Mouse (Mus musculus): ENCODE data around the gene Slc25a44. TPM values are rescaled to one million over a fixed set of nuclear protein-coding genes. Genes with fewer than 3 reads are reported as not detected.
A peak's percentile ranks its signal among the peaks of the same experiment; 100 is the strongest.

Gene Slc25a44
- polyA plus RNA-seq, 1 experiment from 2014 or later = 18.3 TPM

DNA sequence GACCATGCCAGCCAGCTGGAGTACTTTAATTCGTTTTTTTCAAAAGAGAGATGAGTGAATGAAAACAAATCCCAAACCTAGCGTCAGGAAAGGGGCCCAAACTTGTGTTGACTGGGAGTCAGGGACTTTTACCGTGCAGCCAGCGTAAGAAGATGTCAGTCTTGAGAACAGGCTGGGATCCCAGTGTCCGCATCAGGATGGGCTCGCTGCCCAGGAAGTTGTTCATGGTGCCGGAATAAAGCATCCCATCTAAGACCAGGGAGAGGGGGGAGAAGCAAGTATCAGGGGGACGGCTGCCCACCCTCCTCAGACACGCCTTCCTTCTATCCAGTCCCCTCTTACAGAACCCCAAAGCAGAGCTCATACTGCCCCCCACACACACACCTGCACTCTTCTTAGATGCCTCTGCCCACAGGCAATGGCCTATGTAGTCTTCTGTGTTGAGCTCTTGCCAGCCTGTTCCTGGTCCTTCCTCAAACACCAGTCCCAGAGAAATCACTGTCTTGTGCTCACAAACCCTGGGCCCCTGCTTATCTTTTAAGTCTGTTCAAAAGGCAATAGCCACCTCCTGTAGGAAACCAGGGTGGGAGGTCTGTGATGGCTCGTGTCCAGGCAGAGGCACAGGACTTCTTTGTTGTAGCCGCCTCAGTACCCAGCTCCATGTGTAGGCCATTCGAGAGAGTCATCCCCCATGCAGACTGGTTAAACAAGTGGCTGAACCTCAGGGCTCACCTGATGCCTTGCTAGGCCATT lies 25.6 kb upstream of the Slc25a44 start:
- H3K4me2 ChIP-seq = no peak overlapping the region
- DNase-seq = no peak
- no peak overlapping the region for H3K4me3 ChIP-seq (ENCODE audit: low read depth, low read length)
- no peak overlapping the region for H3K9ac ChIP-seq
- H3K27ac ChIP-seq (ENCODE audit: low read depth) = no peak overlapping the region
- H3K9me3 ChIP-seq (ENCODE audit: low read depth, low read length) = no peaks in the 10 kb centered on the region
- no peak for TF ChIP-seq CTCF (IDR thresholded peaks at IDR 0.05; ENCODE audit: low read depth)
- H3K27me3 ChIP-seq (ENCODE audit: insufficient read depth, low read length) = no peaks in the 10 kb centered on the region
- no peaks in the 10 kb centered on the region for H3K36me3 ChIP-seq (ENCODE audit: insufficient read depth)
- 60% methylated on average over 12 of the region's 12 CpGs for WGBS
- ATAC-seq (ENCODE audit: insufficient read depth) = no peak
- peaks cover 7% of the 10 kb centered on the region; the same call in 1 of the 2 replicates for H3K4me1 ChIP-seq (ENCODE audit: insufficient read depth)

- Histone ChIP-seq H3K4me3 (ENCODE audit: low read depth, low read length) (peak overlapping the region; percentile 32), H3K27ac (ENCODE audit: low read depth) (peak overlapping the region; percentile 18; the same call in 1 of the 2 replicates), H3K27me3 (ENCODE audit: insufficient read depth, low read length) (no peaks in the 10 kb centered on the region), H3K4me1 (ENCODE audit: insufficient read depth) (peaks cover 7% of the 10 kb centered on the region; the same call in 1 of the 2 replicates), H3K9ac (peak overlapping the region; percentile 52), H3K4me2 (peak overlapping the region; percentile 62), H3K9me3 (ENCODE audit: low read depth, low read length) (no peaks in the 10 kb centered on the region), H3K36me3 (ENCODE audit: insufficient read depth) (no peaks in the 10 kb centered on the region)
- DNase-seq (peak; percentile 73), ATAC-seq (ENCODE audit: insufficient read depth) (peak; percentile 78)
- TF ChIP-seq CTCF (IDR thresholded peaks at IDR 0.05; ENCODE audit: low read depth) = no peak
- WGBS = 7% methylated on average over 21 of the region's 21 CpGs
These were observed 24.6 kb upstream of the Slc25a44 start for GRCm38 (mm10) chr3:88449395-88450023.

DNA sequence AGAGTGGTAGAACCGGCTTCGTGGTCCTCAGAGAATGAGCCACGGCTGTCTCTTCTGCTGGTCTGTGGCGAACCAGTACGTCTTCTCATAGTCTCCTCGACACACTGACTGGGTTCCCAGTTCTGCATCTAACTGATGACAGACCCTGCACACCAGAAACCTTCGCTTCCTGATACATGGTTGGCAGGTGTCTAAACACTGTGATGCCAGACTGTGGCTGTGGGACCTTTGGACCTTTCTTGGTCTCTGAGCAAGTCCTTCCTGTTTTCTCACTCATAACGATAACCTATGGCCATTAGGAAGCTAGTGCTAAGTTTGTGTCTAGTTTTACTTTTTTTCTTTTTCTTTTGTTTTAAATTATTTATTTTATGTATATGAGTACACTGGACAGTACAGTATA lies 23.5 kb upstream of the Slc25a44 start:
- H3K27me3 ChIP-seq (ENCODE audit: insufficient read depth, low read length) = no peaks in the 10 kb centered on the region
- 83% methylated on average over 8 of the region's 8 CpGs for WGBS
- ATAC-seq (ENCODE audit: insufficient read depth) = no peak

DNA sequence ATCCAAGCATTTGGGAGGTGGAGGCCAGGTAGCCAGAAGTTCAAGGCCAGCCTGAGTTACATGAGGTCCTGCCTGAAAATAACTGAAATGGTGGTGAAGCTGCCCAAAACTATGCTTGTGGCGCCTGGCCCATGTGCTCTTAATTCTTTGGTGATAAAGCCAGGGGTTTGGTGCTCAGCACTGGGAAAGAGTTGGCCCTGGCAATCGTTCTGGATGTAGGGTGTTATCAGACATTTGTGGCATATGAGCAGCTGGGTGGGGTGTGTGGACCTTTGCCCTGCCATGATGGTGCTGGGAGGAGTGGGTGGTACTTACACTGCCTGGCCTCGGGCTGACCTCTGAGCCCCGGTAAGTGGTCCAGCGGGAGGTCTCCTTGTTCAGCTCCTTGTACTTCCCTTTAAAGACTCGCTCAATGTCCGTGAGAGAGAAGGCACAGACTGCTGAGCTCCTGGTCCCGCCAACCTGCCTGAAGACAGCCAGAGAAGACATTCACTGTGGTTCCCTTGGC lies 22.8 kb upstream of the Slc25a44 start:
- WGBS = 47% methylated on average over 8 of the region's 8 CpGs
- Histone ChIP-seq H3K4me3 (ENCODE audit: low read depth, low read length) (no peak overlapping the region), H3K4me1 (ENCODE audit: insufficient read depth) (peaks cover 7% of the 10 kb centered on the region; the same call in 1 of the 2 replicates), H3K9ac (no peak overlapping the region), H3K27ac (ENCODE audit: low read depth) (no peak overlapping the region), H3K4me2 (no peak overlapping the region), H3K36me3 (ENCODE audit: insufficient read depth) (no peaks in the 10 kb centered on the region), H3K9me3 (ENCODE audit: low read depth, low read length) (no peaks in the 10 kb centered on the region), H3K27me3 (ENCODE audit: insufficient read depth, low read length) (no peaks in the 10 kb centered on the region)
- DNase-seq = no peak
- ATAC-seq (ENCODE audit: insufficient read depth) = no peak
- TF ChIP-seq CTCF (IDR thresholded peaks at IDR 0.05; ENCODE audit: low read depth) = no peak

More for the DNA sequence above, 23.5 kb upstream of the Slc25a44 start:
- DNase-seq = no peak
- Histone ChIP-seq H3K4me3 (ENCODE audit: low read depth, low read length) (no peak overlapping the region), H3K27ac (ENCODE audit: low read depth) (no peak overlapping the region), H3K9me3 (ENCODE audit: low read depth, low read length) (no peaks in the 10 kb centered on the region), H3K4me2 (no peak overlapping the region), H3K36me3 (ENCODE audit: insufficient read depth) (no peaks in the 10 kb centered on the region), H3K4me1 (ENCODE audit: insufficient read depth) (peaks cover 7% of the 10 kb centered on the region; the same call in 1 of the 2 replicates), H3K9ac (no peak overlapping the region; the same call in 1 of the 2 replicates)
- TF ChIP-seq CTCF (IDR thresholded peaks at IDR 0.05; ENCODE audit: low read depth) = no peak

GRCm38 (mm10) chr3:88446471-88447123 lies 21.7 kb upstream of the Slc25a44 start:
- Histone ChIP-seq H3K27ac (ENCODE audit: low read depth) (no peak overlapping the region), H3K27me3 (ENCODE audit: insufficient read depth, low read length) (no peaks in the 10 kb centered on the region), H3K4me3 (ENCODE audit: low read depth, low read length) (no peak overlapping the region), H3K4me2 (no peak overlapping the region), H3K36me3 (ENCODE audit: insufficient read depth) (no peaks in the 10 kb centered on the region), H3K4me1 (ENCODE audit: insufficient read depth) (peaks cover 7% of the 10 kb centered on the region; the same call in 1 of the 2 replicates), H3K9ac (no peak overlapping the region), H3K9me3 (ENCODE audit: low read depth, low read length) (no peaks in the 10 kb centered on the region)
- 56% methylated on average over 8 of the region's 8 CpGs for WGBS
- peak; percentile 62 for DNase-seq
- no peak for ATAC-seq (ENCODE audit: insufficient read depth)
- TF ChIP-seq CTCF (IDR thresholded peaks at IDR 0.05; ENCODE audit: low read depth) = no peak

DNA sequence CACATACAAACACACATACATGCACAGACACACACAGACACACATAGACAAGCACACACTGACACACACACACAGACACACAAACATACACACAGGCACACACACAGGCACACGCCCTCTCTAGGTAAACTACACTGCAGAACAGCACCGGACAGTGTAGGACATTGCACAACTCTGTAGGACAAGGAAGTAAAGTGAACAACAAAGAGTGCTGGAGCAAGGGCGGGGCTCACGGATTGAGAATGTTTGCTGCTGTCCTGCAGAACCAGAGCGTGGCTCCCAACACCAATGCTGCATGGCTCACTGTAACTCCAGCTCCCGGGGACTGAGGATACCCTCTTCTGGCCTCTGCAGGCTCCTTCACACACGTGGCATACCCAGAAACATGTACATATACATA lies 17.9 kb upstream of the Slc25a44 start:
- WGBS = 64% methylated on average over 7 of the region's 7 CpGs
- no peak for DNase-seq

More for the DNA sequence above, 17.9 kb upstream of the Slc25a44 start:
- no peak overlapping the region for H3K4me2 ChIP-seq
- H3K9me3 ChIP-seq (ENCODE audit: low read depth, low read length) = no peaks in the 10 kb centered on the region
- no peaks in the 10 kb centered on the region for H3K27me3 ChIP-seq (ENCODE audit: insufficient read depth, low read length)
- TF ChIP-seq CTCF (IDR thresholded peaks at IDR 0.05; ENCODE audit: low read depth) = no peak
- no peak overlapping the region for H3K27ac ChIP-seq (ENCODE audit: low read depth)
- no peaks in the 10 kb centered on the region; the same call in 1 of the 2 replicates for H3K4me1 ChIP-seq (ENCODE audit: insufficient read depth)
- H3K9ac ChIP-seq = no peak overlapping the region
- ATAC-seq (ENCODE audit: insufficient read depth) = no peak
- no peak overlapping the region for H3K4me3 ChIP-seq (ENCODE audit: low read depth, low read length)
- no peaks in the 10 kb centered on the region for H3K36me3 ChIP-seq (ENCODE audit: insufficient read depth)
